Mouse (Mus musculus): ENCODE data around the gene Cebpz.

Gene Cebpz

GRCm38 (mm10) chr17:78936466-78937228, at the start of gene Cebpz, which contains the start of gene Ndufaf7:
TSS of gene Cebpz (minus strand) at chr17:78937066.
TSS of gene Ndufaf7 (plus strand) at chr17:78937136.
- DNase-seq (ENCODE audit: low spot score in 2 of 2), result peak; percentile 95 to 98

- DNase-seq (ENCODE audit: low spot score in 2 of 2), result no peak
These were observed 46.9 kb upstream of the Cebpz start for GRCm38 (mm10) chr17:78983736-78984135.

GRCm38 (mm10) chr17:78983166-78983565, 46.3 kb upstream of the Cebpz start:
- DNase-seq (ENCODE audit: low spot score in 2 of 2), result no peak

GRCm38 (mm10) chr17:78968500-78968899, 31.6 kb upstream of the Cebpz start:
- no peak for DNase-seq (ENCODE audit: low spot score in 2 of 2)

GRCm38 (mm10) chr17:78966092-78966883, 29.4 kb upstream of the Cebpz start:
- DNase-seq (ENCODE audit: low spot score in 2 of 2), result no peak

GRCm38 (mm10) chr17:78964387-78964786, 27.5 kb upstream of the Cebpz start:
- peak; percentile 17 to 21 for DNase-seq (ENCODE audit: low spot score in 2 of 2)

GRCm38 (mm10) chr17:78959473-78959872, 22.6 kb upstream of the Cebpz start:
- no peak for DNase-seq (ENCODE audit: low spot score in 2 of 2)

- DNase-seq (ENCODE audit: low spot score in 2 of 2), result no peak
These were observed 16.4 kb upstream of the Cebpz start for GRCm38 (mm10) chr17:78953240-78953639.

GRCm38 (mm10) chr17:78952070-78952469, 15.2 kb upstream of the Cebpz start:
- DNase-seq (ENCODE audit: low spot score in 2 of 2), result no peak

- no peak for DNase-seq (ENCODE audit: low spot score in 2 of 2)
These were observed 14.4 kb upstream of the Cebpz start for GRCm38 (mm10) chr17:78951225-78951624.

- no peak for DNase-seq (ENCODE audit: low spot score in 2 of 2)
These were observed 5.7 kb upstream of the Cebpz start for GRCm38 (mm10) chr17:78942579-78942978.

GRCm38 (mm10) chr17:78938927-78939326, 2.1 kb upstream of the Cebpz start:
- DNase-seq (ENCODE audit: low spot score in 2 of 2), result no peak

GRCm38 (mm10) chr17:78937229-78937853, 475 bp upstream of the Cebpz start:
- DNase-seq (ENCODE audit: low spot score in 2 of 2), result no peak

GRCm38 (mm10) chr17:78935857-78936256, 1.0 kb downstream of the Cebpz start:
- DNase-seq (ENCODE audit: low spot score in 2 of 2), result no peak

GRCm38 (mm10) chr17:78917696-78918095, 19.2 kb downstream of the Cebpz start:
- no peak for DNase-seq (ENCODE audit: low spot score in 2 of 2)

GRCm38 (mm10) chr17:78916899-78917298, 20.0 kb downstream of the Cebpz start:
- DNase-seq (ENCODE audit: low spot score in 2 of 2), result no peak

GRCm38 (mm10) chr17:78916369-78916813, 20.5 kb downstream of the Cebpz start, which contains the start of gene Cebpzos:
TSS of gene Cebpzos (plus strand) at chr17:78916500.
- DNase-seq (ENCODE audit: low spot score in 2 of 2), result peak; percentile 89 to 90

- DNase-seq (ENCODE audit: low spot score in 2 of 2), result no peak
These were observed 21.1 kb downstream of the Cebpz start for GRCm38 (mm10) chr17:78915772-78916171.

GRCm38 (mm10) chr17:78913921-78914320, 22.9 kb downstream of the Cebpz start:
- DNase-seq (ENCODE audit: low spot score in 2 of 2), result no peak

- DNase-seq (ENCODE audit: low spot score in 2 of 2), result no peak
These were observed 24.0 kb downstream of the Cebpz start for GRCm38 (mm10) chr17:78912861-78913281.

- DNase-seq (ENCODE audit: low spot score in 2 of 2), result no peak
These were observed 27.5 kb downstream of the Cebpz start for GRCm38 (mm10) chr17:78909374-78909773.

GRCm38 (mm10) chr17:78906892-78907291, 30.0 kb downstream of the Cebpz start, which contains the start of gene Sult6b1:
TSS of gene Sult6b1 (minus strand) at chr17:78906992.
- no peak for DNase-seq (ENCODE audit: low spot score in 2 of 2)

Data from frontal cortex, postnatal 36 days (tissue).